ENCODE assay signal across 10 mouse cellular contexts in genomic region chr19:38639805-38640204, GRCm38 (mm10).
A peak's percentile ranks its signal among the peaks of the same experiment; 100 is the strongest.
DNase-seq lines count a peak whose midpoint lies in the region; ATAC-seq lines count a peak whose summit lies in the region.
"Had no signal": no experiment of that assay in that cellular context is flagged by ENCODE, and none has a peak within 500 bp of the region (broad histone marks: within the 10 kb centered on the region; RNA-seq: fewer than 3 reads in every experiment).

No protein-coding gene starts in this region.

- no peak overlapping the region for H3K4me3 ChIP-seq in embryonic facial prominence, embryonic 10.5 days
- H3K4me3 ChIP-seq: hindbrain, embryonic 15.5 days; liver, embryonic 15.5 days had no signal

- no peaks in the 10 kb centered on the region for H3K36me3 ChIP-seq in embryonic facial prominence, embryonic 10.5 days (replicated peaks)
- H3K36me3 ChIP-seq: hindbrain, embryonic 15.5 days; liver, embryonic 15.5 days had no signal

- no peak for ATAC-seq in megakaryocyte, adult 5-6 weeks (ENCODE audit: poor library complexity, severe bottlenecking)
- ATAC-seq: Patski had no signal

- intact Hi-C loops in left cerebral cortex, postnatal 14 days (cut with DNase I), result no loop called here

- 70% methylated on average over 3 of the region's 3 CpGs for WGBS in embryonic facial prominence, embryonic 10.5 days

- no peaks in the 10 kb centered on the region for H3K4me1 ChIP-seq in embryonic facial prominence, embryonic 10.5 days
- H3K4me1 ChIP-seq: hindbrain, embryonic 15.5 days; liver, embryonic 15.5 days had no signal

- H3K27me3 ChIP-seq in embryonic facial prominence, embryonic 10.5 days (replicated peaks; ENCODE audit: low read depth, poor library complexity, severe bottlenecking), result no peaks in the 10 kb centered on the region
- H3K27me3 ChIP-seq: hindbrain, embryonic 15.5 days; liver, embryonic 15.5 days; Patski had no signal

- peak; percentile 16 to 22 for DNase-seq in left cerebral cortex, postnatal 14 days (ENCODE audit: low spot score in 2 of 2)
- no peak for DNase-seq in left cerebral cortex, adult 8-10 months (ENCODE audit: low spot score in 2 of 2)
- peak; percentile 68 for DNase-seq in gastrocnemius, postnatal 10 days
- DNase-seq in kidney, adult 8-10 months, result peak; percentile 5 to 7
- peak; percentile 12 for DNase-seq in right cerebral cortex, postnatal 14 days
- DNase-seq in embryonic facial prominence, embryonic 10.5 days (ENCODE audit: low spot score), result no peak

- no peak overlapping the region for H3K27ac ChIP-seq in embryonic facial prominence, embryonic 10.5 days (replicated peaks)
- H3K27ac ChIP-seq: hindbrain, embryonic 15.5 days; liver, embryonic 15.5 days had no signal

- no peaks in the 10 kb centered on the region for H3K9me3 ChIP-seq in embryonic facial prominence, embryonic 10.5 days
- H3K9me3 ChIP-seq: hindbrain, embryonic 15.5 days; liver, embryonic 15.5 days had no signal

Comparison
In these comparisons a context has a peak if more than half of its experiments do, and no peak if none do; other contexts are left out.
1. DNase-seq: peak in left cerebral cortex, postnatal 14 days (2 of 2), gastrocnemius, postnatal 10 days (single experiment), kidney, adult 8-10 months (2 of 2) and right cerebral cortex, postnatal 14 days (single experiment); none in left cerebral cortex, adult 8-10 months (0 of 2) and embryonic facial prominence, embryonic 10.5 days (single experiment).